Mouse (Mus musculus): ENCODE measurements around the gene Plxnd1.

DNA sequence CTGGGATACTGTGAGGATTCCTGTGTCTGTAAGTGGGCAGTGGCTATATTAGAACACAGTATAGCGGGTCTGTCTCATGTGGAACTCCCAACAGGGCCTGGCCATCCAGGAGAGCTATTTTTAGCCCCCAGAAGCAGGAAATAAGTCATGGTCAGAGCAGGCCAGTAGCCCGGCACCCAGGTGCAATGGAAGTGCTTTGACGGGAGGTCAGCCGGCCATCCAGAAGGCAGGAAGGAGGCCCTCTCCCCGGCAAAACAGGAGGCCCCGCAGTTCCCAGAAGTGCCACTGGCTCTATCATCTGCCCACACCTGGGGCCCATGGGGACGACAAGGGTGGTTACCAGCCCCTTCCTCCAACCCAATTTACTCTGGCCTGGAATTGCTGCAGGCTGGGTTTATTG, 9.3 kb upstream of the Plxnd1 start:
- TF ChIP-seq GATA1 (IDR thresholded peaks at IDR 0.05; ENCODE audit: low read length): no peak
- TF ChIP-seq TAL1 (IDR thresholded peaks at IDR 0.05; ENCODE audit: low read length): no peak
